Mouse (Mus musculus): ENCODE data around the gene Aen. TPM values are rescaled to one million over a fixed set of nuclear protein-coding genes. Genes with fewer than 3 reads are reported as not detected.

Gene Aen
- polyA plus RNA-seq, 1 experiment from 2014 or later = 31.4 TPM

- Histone ChIP-seq H3K27me3 (ENCODE audit: control insufficient read depth, insufficient read depth, low read length) (no peaks in the 10 kb centered on the region), H3K9me3 (replicated peaks; ENCODE audit: control insufficient read depth, low read length) (no peaks in the 10 kb centered on the region), H3K36me3 (ENCODE audit: control insufficient read depth, insufficient read depth) (no peaks in the 10 kb centered on the region), H3K4me1 (ENCODE audit: control insufficient read depth, insufficient read depth, low read length) (no peaks in the 10 kb centered on the region), H3K4me2 (ENCODE audit: low read depth, low read length) (no peak overlapping the region), H3K9ac (ENCODE audit: low read length) (no peak overlapping the region), H3K27ac (ENCODE audit: low read length) (no peak overlapping the region), H3K4me3 (ENCODE audit: low read length) (no peak overlapping the region)
- ATAC-seq (replicated peaks; ENCODE audit: extremely low read depth, insufficient read depth, low FRiP score) = 0 out of 2 replicates have a peak, but pooled peaks have one; percentile 28
- 54% methylated on average over 5 of the region's 5 CpGs for WGBS
Observed at GRCm38 (mm10) chr7:78868731-78869130, 26.9 kb upstream of the Aen start.

GRCm38 (mm10) chr7:78872366-78872765, 23.3 kb upstream of the Aen start:
- no peak overlapping the region for H3K4me3 ChIP-seq (ENCODE audit: low read length)
- no peak overlapping the region for H3K27ac ChIP-seq (ENCODE audit: low read length)
- H3K4me1 ChIP-seq (ENCODE audit: control insufficient read depth, insufficient read depth, low read length) = no peaks in the 10 kb centered on the region
- no peaks in the 10 kb centered on the region for H3K9me3 ChIP-seq (replicated peaks; ENCODE audit: control insufficient read depth, low read length)
- H3K4me2 ChIP-seq (ENCODE audit: low read depth, low read length) = no peak overlapping the region
- no peak for ATAC-seq (replicated peaks; ENCODE audit: extremely low read depth, insufficient read depth, low FRiP score)
- no peaks in the 10 kb centered on the region for H3K36me3 ChIP-seq (ENCODE audit: control insufficient read depth, insufficient read depth)
- no peak overlapping the region for H3K9ac ChIP-seq (ENCODE audit: low read length)
- WGBS = 81% methylated on average over 6 of the region's 6 CpGs
- no peaks in the 10 kb centered on the region for H3K27me3 ChIP-seq (ENCODE audit: control insufficient read depth, insufficient read depth, low read length)

DNA sequence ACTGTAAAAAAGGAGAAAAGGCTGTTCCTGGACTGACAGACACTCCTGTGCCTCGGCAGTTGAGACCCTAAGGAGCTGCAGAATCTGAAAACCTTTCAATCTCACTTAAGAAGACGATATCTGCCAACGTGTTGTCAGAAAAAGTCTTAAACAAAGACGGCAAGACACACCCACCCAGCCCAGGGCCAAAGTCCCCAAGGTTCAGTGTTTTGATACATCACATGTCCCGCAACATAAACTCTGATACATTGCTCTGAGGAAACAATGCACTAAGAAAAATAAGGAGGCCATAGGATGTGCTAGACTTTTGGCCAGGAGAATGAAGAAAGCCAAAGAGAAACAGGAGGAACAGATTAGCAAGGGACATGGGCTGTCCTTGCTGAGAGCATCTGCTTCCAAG, 22.8 kb upstream of the Aen start:
- Histone ChIP-seq H3K4me3 (ENCODE audit: low read length) (no peak overlapping the region), H3K9me3 (replicated peaks; ENCODE audit: control insufficient read depth, low read length) (no peaks in the 10 kb centered on the region), H3K4me1 (ENCODE audit: control insufficient read depth, insufficient read depth, low read length) (no peaks in the 10 kb centered on the region), H3K27me3 (ENCODE audit: control insufficient read depth, insufficient read depth, low read length) (no peaks in the 10 kb centered on the region), H3K4me2 (ENCODE audit: low read depth, low read length) (no peak overlapping the region), H3K27ac (ENCODE audit: low read length) (no peak overlapping the region), H3K9ac (ENCODE audit: low read length) (no peak overlapping the region), H3K36me3 (ENCODE audit: control insufficient read depth, insufficient read depth) (no peaks in the 10 kb centered on the region)
- WGBS = 63% methylated on average over 5 of the region's 5 CpGs
- no peak for ATAC-seq (replicated peaks; ENCODE audit: extremely low read depth, insufficient read depth, low FRiP score)

GRCm38 (mm10) chr7:78881607-78882468, 13.8 kb upstream of the Aen start:
- Histone ChIP-seq H3K9me3 (replicated peaks; ENCODE audit: control insufficient read depth, low read length) (no peaks in the 10 kb centered on the region), H3K9ac (ENCODE audit: low read length) (no peak overlapping the region), H3K4me2 (ENCODE audit: low read depth, low read length) (peak overlapping the region; percentile 41), H3K4me1 (ENCODE audit: control insufficient read depth, insufficient read depth, low read length) (no peaks in the 10 kb centered on the region), H3K27ac (ENCODE audit: low read length) (no peak overlapping the region), H3K4me3 (ENCODE audit: low read length) (no peak overlapping the region; the same call in 1 of the 2 replicates), H3K36me3 (ENCODE audit: control insufficient read depth, insufficient read depth) (no peaks in the 10 kb centered on the region), H3K27me3 (ENCODE audit: control insufficient read depth, insufficient read depth, low read length) (peaks cover 62% of the 10 kb centered on the region)
- no peak for ATAC-seq (replicated peaks; ENCODE audit: extremely low read depth, insufficient read depth, low FRiP score)
- WGBS = 21% methylated on average over 16 of the region's 16 CpGs

GRCm38 (mm10) chr7:78882469-78882837, 13.2 kb upstream of the Aen start:
- no peak for ATAC-seq (replicated peaks; ENCODE audit: extremely low read depth, insufficient read depth, low FRiP score)
- H3K36me3 ChIP-seq (ENCODE audit: control insufficient read depth, insufficient read depth) = no peaks in the 10 kb centered on the region
- H3K9me3 ChIP-seq (replicated peaks; ENCODE audit: control insufficient read depth, low read length) = no peaks in the 10 kb centered on the region
- H3K27me3 ChIP-seq (ENCODE audit: control insufficient read depth, insufficient read depth, low read length) = peaks cover 67% of the 10 kb centered on the region
- H3K4me3 ChIP-seq (ENCODE audit: low read length) = no peak overlapping the region; the same call in 1 of the 2 replicates
- H3K27ac ChIP-seq (ENCODE audit: low read length) = no peak overlapping the region
- H3K4me1 ChIP-seq (ENCODE audit: control insufficient read depth, insufficient read depth, low read length) = no peaks in the 10 kb centered on the region
- peak overlapping the region; percentile 41 for H3K4me2 ChIP-seq (ENCODE audit: low read depth, low read length)
- no peak overlapping the region for H3K9ac ChIP-seq (ENCODE audit: low read length)
- WGBS = 1% methylated on average over 23 of the region's 23 CpGs

DNA sequence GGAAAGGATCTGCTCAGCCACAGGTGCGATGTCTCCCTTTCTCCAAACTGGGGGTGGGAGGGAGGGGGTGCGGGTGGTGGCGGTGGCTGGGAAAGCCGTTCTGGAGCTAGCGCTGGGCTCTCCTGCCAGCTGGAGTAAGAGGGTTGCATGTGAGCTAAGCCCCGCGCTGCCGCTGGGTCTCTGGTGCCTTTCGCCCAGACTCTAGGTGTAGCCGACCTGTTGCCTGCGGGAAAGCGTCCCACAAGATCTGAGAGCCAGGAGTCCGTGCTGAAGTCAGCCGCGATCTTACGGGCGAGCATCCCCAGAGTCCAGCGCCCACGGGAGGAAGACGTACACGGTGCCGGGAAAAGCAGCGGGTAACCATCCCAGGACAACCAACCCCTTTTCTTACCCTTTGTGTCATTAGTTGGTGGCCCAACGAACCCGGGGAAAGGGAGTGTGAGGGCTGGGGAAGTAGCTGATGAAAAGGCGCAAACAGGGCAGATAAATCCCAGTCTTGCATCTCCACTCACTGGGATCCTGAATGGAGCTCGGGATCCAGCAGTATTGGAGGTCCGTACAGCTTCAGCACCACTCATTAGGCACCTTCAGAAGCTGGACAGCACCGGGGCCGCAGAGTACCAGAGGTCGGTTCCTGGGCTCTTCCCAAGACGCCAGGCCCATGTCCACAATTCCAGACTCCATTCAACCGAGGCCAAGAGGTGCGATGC, 12.5 kb upstream of the Aen start:
- no peak overlapping the region for H3K9ac ChIP-seq (ENCODE audit: low read length)
- H3K4me3 ChIP-seq (ENCODE audit: low read length) = no peak overlapping the region
- no peaks in the 10 kb centered on the region for H3K9me3 ChIP-seq (replicated peaks; ENCODE audit: control insufficient read depth, low read length)
- H3K27me3 ChIP-seq (ENCODE audit: control insufficient read depth, insufficient read depth, low read length) = peaks cover 71% of the 10 kb centered on the region
- H3K4me2 ChIP-seq (ENCODE audit: low read depth, low read length) = no peak overlapping the region
- 3% methylated on average over 34 of the region's 34 CpGs for WGBS
- H3K4me1 ChIP-seq (ENCODE audit: control insufficient read depth, insufficient read depth, low read length) = no peaks in the 10 kb centered on the region
- no peak for ATAC-seq (replicated peaks; ENCODE audit: extremely low read depth, insufficient read depth, low FRiP score)
- H3K27ac ChIP-seq (ENCODE audit: low read length) = no peak overlapping the region
- H3K36me3 ChIP-seq (ENCODE audit: control insufficient read depth, insufficient read depth) = no peaks in the 10 kb centered on the region

GRCm38 (mm10) chr7:78883726-78884060, 12.0 kb upstream of the Aen start:
- no peaks in the 10 kb centered on the region for H3K9me3 ChIP-seq (replicated peaks; ENCODE audit: control insufficient read depth, low read length)
- no peak overlapping the region for H3K4me3 ChIP-seq (ENCODE audit: low read length)
- H3K4me1 ChIP-seq (ENCODE audit: control insufficient read depth, insufficient read depth, low read length) = no peaks in the 10 kb centered on the region
- H3K36me3 ChIP-seq (ENCODE audit: control insufficient read depth, insufficient read depth) = no peaks in the 10 kb centered on the region
- 15% methylated on average over 8 of the region's 8 CpGs for WGBS
- no peak overlapping the region for H3K9ac ChIP-seq (ENCODE audit: low read length)
- no peak overlapping the region for H3K27ac ChIP-seq (ENCODE audit: low read length)
- ATAC-seq (replicated peaks; ENCODE audit: extremely low read depth, insufficient read depth, low FRiP score) = no peak
- H3K4me2 ChIP-seq (ENCODE audit: low read depth, low read length) = no peak overlapping the region
- H3K27me3 ChIP-seq (ENCODE audit: control insufficient read depth, insufficient read depth, low read length) = peaks cover 75% of the 10 kb centered on the region

DNA sequence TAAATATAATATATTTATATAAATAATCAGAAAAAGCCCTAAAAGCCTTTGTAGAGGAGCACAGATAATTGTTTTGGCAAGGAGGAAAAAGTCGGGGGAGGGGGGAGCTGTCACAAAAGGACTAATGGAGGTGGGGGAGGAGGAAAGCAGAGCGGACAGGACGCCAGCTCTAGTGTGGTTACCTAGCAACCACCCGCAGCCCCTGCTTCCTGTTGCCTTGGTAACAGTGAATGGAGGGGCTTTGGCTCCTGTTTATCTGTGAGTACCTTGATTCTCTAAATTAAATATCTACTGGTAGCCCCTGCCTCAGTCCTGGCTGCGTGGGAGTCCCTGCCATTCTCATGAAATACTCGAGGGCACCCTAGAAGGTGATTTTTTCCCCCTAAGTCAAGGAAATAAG, 11.5 kb upstream of the Aen start:
- Histone ChIP-seq H3K36me3 (ENCODE audit: control insufficient read depth, insufficient read depth) (no peaks in the 10 kb centered on the region), H3K27ac (ENCODE audit: low read length) (no peak overlapping the region), H3K27me3 (ENCODE audit: control insufficient read depth, insufficient read depth, low read length) (peaks cover 75% of the 10 kb centered on the region), H3K9me3 (replicated peaks; ENCODE audit: control insufficient read depth, low read length) (no peaks in the 10 kb centered on the region), H3K4me1 (ENCODE audit: control insufficient read depth, insufficient read depth, low read length) (no peaks in the 10 kb centered on the region), H3K9ac (ENCODE audit: low read length) (no peak overlapping the region), H3K4me3 (ENCODE audit: low read length) (no peak overlapping the region), H3K4me2 (ENCODE audit: low read depth, low read length) (no peak overlapping the region)
- 16% methylated on average over 6 of the region's 6 CpGs for WGBS
- ATAC-seq (replicated peaks; ENCODE audit: extremely low read depth, insufficient read depth, low FRiP score) = no peak

- Histone ChIP-seq H3K4me3 (ENCODE audit: low read length) (no peak overlapping the region), H3K27ac (ENCODE audit: low read length) (no peak overlapping the region), H3K36me3 (ENCODE audit: control insufficient read depth, insufficient read depth) (no peaks in the 10 kb centered on the region), H3K27me3 (ENCODE audit: control insufficient read depth, insufficient read depth, low read length) (peaks cover 79% of the 10 kb centered on the region), H3K4me1 (ENCODE audit: control insufficient read depth, insufficient read depth, low read length) (no peaks in the 10 kb centered on the region), H3K9me3 (replicated peaks; ENCODE audit: control insufficient read depth, low read length) (no peaks in the 10 kb centered on the region), H3K9ac (ENCODE audit: low read length) (no peak overlapping the region), H3K4me2 (ENCODE audit: low read depth, low read length) (no peak overlapping the region)
- WGBS = 79% methylated on average over 5 of the region's 5 CpGs
- no peak for ATAC-seq (replicated peaks; ENCODE audit: extremely low read depth, insufficient read depth, low FRiP score)
Observed at GRCm38 (mm10) chr7:78885404-78885803, 10.2 kb upstream of the Aen start.

Data from heart, embryonic 16.5 days (tissue).